Mouse (Mus musculus) ES-E14 (cell line): ENCODE results near the gene Cotl1. TPM values are rescaled to one million over a fixed set of nuclear protein-coding genes. Genes with fewer than 3 reads are reported as not detected.

ENCODE experiments used
- DNase-seq: peaks from one replicate; pipeline ENCODE4 v3.0.0-alpha.2; 2013; ENCODE audit warnings: low read depth, low spot score
- H3K27ac ChIP-seq: 2 replicates; pipeline ENCODE4 v1.5.1; 2012; ENCODE audit warnings: low read depth, mild to moderate bottlenecking, low read length, moderate library complexity, mixed read lengths; ENCODE audit not compliant: poor library complexity, insufficient read depth, severe bottlenecking
- H3K36me3 ChIP-seq: 2 replicates; pipeline ENCODE4 v1.6.1; 2012; ENCODE audit warnings: mild to moderate bottlenecking, low read length, moderate library complexity, mixed read lengths; ENCODE audit not compliant: control insufficient read depth, poor library complexity, insufficient read depth, severe bottlenecking
- H3K4me1 ChIP-seq, 2 experiments: fragments of 150-350 bp in 1 of 2; sonication (generic) in 1 of 2; 2 replicates each; pipeline ENCODE4 v1.6.1; 2012; ENCODE audit warnings: low read length in 2 of 2, mild to moderate bottlenecking in 1 of 2, mixed read lengths in 1 of 2; ENCODE audit not compliant: control insufficient read depth in 2 of 2, insufficient read depth in 2 of 2, poor library complexity in 1 of 2
- H3K4me3 ChIP-seq, 2 experiments: fragments of 150-350 bp in 1 of 2; sonication (generic) in 1 of 2; 2 replicates each; pipeline ENCODE4 v1.5.1; 2012; ENCODE audit warnings: low read length in 2 of 2, low read depth in 1 of 2, mild to moderate bottlenecking in 1 of 2, mixed read lengths in 1 of 2; ENCODE audit not compliant: insufficient read depth in 1 of 2, poor library complexity in 1 of 2, severe bottlenecking in 1 of 2
- H3K9ac ChIP-seq: 2 replicates; pipeline ENCODE4 v1.6.1; 2012; ENCODE audit warnings: low read depth, mild to moderate bottlenecking, low read length, mixed read lengths; ENCODE audit not compliant: poor library complexity, insufficient read depth, severe bottlenecking
- H3K9me3 ChIP-seq: fragments of 150-350 bp; sonication (generic); 2 replicates; pipeline ENCODE4 v1.6.1; 2012; ENCODE audit warnings: low read depth, mild to moderate bottlenecking, low read length; ENCODE audit not compliant: control insufficient read depth, insufficient read depth
- CHD2 ChIP-seq: IDR thresholded peaks from 2 replicates; pipeline ENCODE4 v1.6.1; 2014; ENCODE audit warnings: mild to moderate bottlenecking, low read depth, low read length, inconsistent platforms
- HCFC1 ChIP-seq: IDR thresholded peaks from 2 replicates; pipeline ENCODE4 v1.6.1; 2012; ENCODE audit warnings: low read length, inconsistent platforms, borderline replicate concordance; ENCODE audit not compliant: insufficient read depth
- MAFK ChIP-seq: IDR thresholded peaks from 2 replicates; pipeline ENCODE4 v1.6.1; 2014; ENCODE audit warnings: mild to moderate bottlenecking, low read depth, low read length, inconsistent platforms; ENCODE audit not compliant: insufficient read depth
- ZC3H11A ChIP-seq: IDR thresholded peaks from 2 replicates; pipeline ENCODE4 v1.6.1; 2012; ENCODE audit warnings: low read depth, mild to moderate bottlenecking, inconsistent platforms, low read length, borderline replicate concordance
- ZNF384 ChIP-seq: IDR thresholded peaks from 2 replicates; pipeline ENCODE4 v1.6.1; 2012; ENCODE audit warnings: low read depth, low read length, inconsistent platforms
- in situ Hi-C, 2 experiments: fragments of 600-800 bp; cut with MboI; formaldehyde crosslinking; loops; one replicate each; pipeline ENCODE4 v1.15.1; 2025; ENCODE audit warnings: low sequenced_read_pairs in 2 of 2, inconsistent platforms in 1 of 2; ENCODE audit not compliant: unreplicated experiment in 2 of 2
- total RNA-seq: library from RNA; depleted of rRNA; stranded (reverse); fragments of 300-350 nt; gene quantifications from 2 replicates; pipeline ENCODE4 v1.2.3, GENCODE M21; 2012

Cotl1 gene
- total RNA-seq, 1 experiment: 73.3 TPM

- Histone ChIP-seq H3K9me3 (no peaks in the 10 kb centered on the region), H3K36me3 (no peaks in the 10 kb centered on the region), H3K9ac (no peak overlapping the region), H3K27ac (no peak overlapping the region), H3K4me3 (no peak overlapping the region), H3K4me1 (peaks cover 11 to 28% of the 10 kb centered on the region in 2 experiments)
- in situ Hi-C loops: no loop called here
- no peak for DNase-seq
- no peak for TF ChIP-seq MAFK
- TF ChIP-seq HCFC1: no peak
- TF ChIP-seq ZNF384: no peak
- no peak for TF ChIP-seq CHD2
- no peak for TF ChIP-seq ZC3H11A
Observed at GRCm38 (mm10) chr8:119825950-119826730, 14.2 kb downstream of the Cotl1 start.

DNA sequence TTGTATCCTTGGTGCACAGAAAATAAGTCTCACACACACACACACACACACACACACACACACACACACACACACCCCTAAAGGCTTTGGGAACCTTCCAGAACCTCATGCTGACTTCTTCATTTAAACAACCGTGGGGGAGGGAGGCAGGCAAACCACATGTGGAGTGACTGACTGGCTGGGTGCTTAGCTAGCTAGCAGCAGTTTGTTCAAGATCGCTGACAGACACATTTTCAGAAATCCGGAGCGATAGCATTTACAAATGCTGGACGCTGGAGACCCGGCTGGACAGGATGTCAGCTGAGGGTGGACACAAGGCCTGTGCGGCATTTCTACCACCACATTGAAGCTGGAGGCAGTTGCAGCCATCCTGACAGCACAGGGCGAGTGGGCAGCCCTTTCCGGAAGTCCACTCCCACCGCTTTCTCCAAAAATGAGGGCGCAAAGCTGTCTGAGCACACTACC lies 15.5 kb downstream of the Cotl1 start:
- H3K9me3 ChIP-seq: no peaks in the 10 kb centered on the region
- peaks cover 4 to 15% of the 10 kb centered on the region in 2 experiments for H3K4me1 ChIP-seq
- H3K27ac ChIP-seq: no peak overlapping the region
- in situ Hi-C loops: no loop called here
- H3K36me3 ChIP-seq: no peaks in the 10 kb centered on the region
- H3K4me3 ChIP-seq: no peak overlapping the region
- no peak overlapping the region for H3K9ac ChIP-seq
- DNase-seq: no peak
- TF ChIP-seq CHD2 (no peak), MAFK (no peak), HCFC1 (no peak)

DNA sequence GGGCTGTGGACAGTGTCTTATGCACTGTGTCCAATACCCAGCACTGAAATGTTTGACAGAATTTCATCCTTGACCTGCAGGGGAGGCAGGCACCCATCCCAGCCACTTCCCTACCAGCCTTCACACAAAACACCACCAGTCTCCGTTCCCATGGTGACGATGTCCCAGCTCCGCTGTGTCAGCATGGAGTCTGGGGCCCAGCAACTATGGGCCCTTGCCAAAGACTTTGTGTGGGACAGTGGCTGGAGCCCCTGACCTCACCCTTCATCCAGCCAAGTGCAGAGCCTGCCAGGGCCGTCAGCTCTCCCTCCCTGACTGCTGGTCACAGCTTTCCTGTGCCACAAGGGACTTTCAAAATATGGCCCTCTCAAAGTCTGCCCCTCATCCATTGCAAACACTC lies 16.2 kb downstream of the Cotl1 start:
- Histone ChIP-seq H3K27ac (no peak overlapping the region), H3K36me3 (no peaks in the 10 kb centered on the region), H3K4me3 (no peak overlapping the region), H3K9me3 (no peaks in the 10 kb centered on the region), H3K4me1 (peaks cover 2 to 8% of the 10 kb centered on the region in 2 experiments; a peak in 3 of 4 replicates), H3K9ac (no peak overlapping the region)
- in situ Hi-C loops: no loop called here
- TF ChIP-seq HCFC1: no peak
- TF ChIP-seq MAFK: no peak
- no peak for TF ChIP-seq ZC3H11A
- no peak for TF ChIP-seq CHD2
- no peak for TF ChIP-seq ZNF384
- DNase-seq: no peak

GRCm38 (mm10) chr8:119823278-119823677 lies 17.1 kb downstream of the Cotl1 start:
- no peak for TF ChIP-seq ZNF384
- no peak for TF ChIP-seq CHD2
- TF ChIP-seq ZC3H11A: no peak
- no peak for TF ChIP-seq HCFC1
- TF ChIP-seq MAFK: no peak
- H3K9me3 ChIP-seq: no peaks in the 10 kb centered on the region
- DNase-seq: no peak
- peaks cover 2 to 6% of the 10 kb centered on the region in 2 experiments; a peak in 3 of 4 replicates for H3K4me1 ChIP-seq
- no peak overlapping the region for H3K4me3 ChIP-seq
- no peaks in the 10 kb centered on the region for H3K36me3 ChIP-seq
- H3K9ac ChIP-seq: no peak overlapping the region
- in situ Hi-C loops: no loop called here
- no peak overlapping the region for H3K27ac ChIP-seq
